Mouse (Mus musculus) forebrain, embryonic 10.5 days (tissue): ENCODE data around the gene Smarcd1. TPM values are rescaled to one million over a fixed set of nuclear protein-coding genes. Genes with fewer than 3 reads are reported as not detected.

ENCODE experiments used
- DNase-seq: peaks from one replicate; pipeline ENCODE4 v3.0.0-alpha.2; 2017; ENCODE audit warnings: low spot score; ENCODE audit errors: extremely low spot score
- H3K27ac ChIP-seq: fragments of 300-500 bp; sonication (generic); 2 replicates; pipeline ENCODE4 v1.5.1; 2016; ENCODE audit warnings: mild to moderate bottlenecking
- H3K27me3 ChIP-seq: fragments of 300-500 bp; sonication (generic); 2 replicates; pipeline ENCODE4 v1.6.1; 2016; ENCODE audit warnings: mild to moderate bottlenecking; ENCODE audit not compliant: poor library complexity, severe bottlenecking
- H3K36me3 ChIP-seq: fragments of 300-500 bp; sonication (generic); replicated peaks from 2 replicates; pipeline ENCODE4 v1.6.1; 2016; ENCODE audit warnings: mild to moderate bottlenecking, moderate library complexity
- H3K4me1 ChIP-seq: fragments of 300-500 bp; sonication (generic); 2 replicates; pipeline ENCODE4 v1.6.1; 2016
- H3K4me3 ChIP-seq: fragments of 300-500 bp; sonication (generic); 2 replicates; pipeline ENCODE4 v1.5.1; 2016; ENCODE audit warnings: mild to moderate bottlenecking, moderate library complexity
- H3K9me3 ChIP-seq: fragments of 300-500 bp; sonication (generic); 2 replicates; pipeline ENCODE4 v1.6.1; 2016; ENCODE audit warnings: mild to moderate bottlenecking, moderate library complexity
- WGBS: fragments of 180-500 bp; shearing (Covaris S2); methylation state at CpG from one replicate; pipeline ENCODE4 v1.1.7; 2016; 5-methylcytosine and 5-hydroxymethylcytosine counted together
- polyA plus RNA-seq: library from polyadenylated mRNA; unstranded; fragments of >200 nt; fragmentation: Nextera tagmentation; extraction: Ambion mirVana; gene quantifications from 2 replicates; pipeline ENCODE4 v1.2.1, GENCODE M21; 2016

Smarcd1 gene
- polyA plus RNA-seq, 1 experiment from 2014 or later = 91.5 TPM

- peaks cover 7% of the 10 kb centered on the region for H3K4me1 ChIP-seq
- H3K4me3 ChIP-seq = no peak overlapping the region
- no peak overlapping the region for H3K27ac ChIP-seq
- peaks cover 7% of the 10 kb centered on the region for H3K9me3 ChIP-seq
- H3K36me3 ChIP-seq = peaks cover 86% of the 10 kb centered on the region
- 98% methylated on average over 2 of the region's 2 CpGs for WGBS
- DNase-seq = no peak
- H3K27me3 ChIP-seq = no peaks in the 10 kb centered on the region
These were observed 29.2 kb downstream of the Smarcd1 start for GRCm38 (mm10) chr15:99731167-99731566.

DNA sequence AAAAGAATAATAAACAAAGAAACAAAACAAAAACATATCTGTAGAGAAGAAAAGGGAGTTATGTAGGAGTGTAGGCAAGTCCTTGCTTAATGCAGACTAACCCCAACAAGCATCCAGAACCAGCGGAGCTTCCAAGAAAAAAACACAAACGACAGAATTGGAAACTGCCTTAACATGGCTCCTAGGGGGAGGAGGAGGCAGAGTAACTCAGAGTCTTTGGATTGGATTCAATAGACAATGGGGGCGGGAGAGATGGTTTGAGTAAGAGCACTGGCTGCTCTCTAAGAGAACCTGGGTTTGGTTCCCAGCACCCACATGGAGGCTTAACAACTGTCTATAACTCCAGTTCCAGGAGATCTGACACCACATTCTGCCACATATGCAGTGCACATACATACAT is 29.7 kb downstream of the Smarcd1 start:
- DNase-seq = no peak
- H3K4me3 ChIP-seq = no peak overlapping the region
- H3K4me1 ChIP-seq = peaks cover 2% of the 10 kb centered on the region
- no peak overlapping the region for H3K27ac ChIP-seq
- H3K27me3 ChIP-seq = no peaks in the 10 kb centered on the region
- WGBS = 87% methylated on average over 3 of the region's 3 CpGs
- H3K36me3 ChIP-seq = peaks cover 91% of the 10 kb centered on the region
- H3K9me3 ChIP-seq = peaks cover 7% of the 10 kb centered on the region

- H3K27me3 ChIP-seq = no peaks in the 10 kb centered on the region
- no peak overlapping the region for H3K27ac ChIP-seq
- DNase-seq = no peak
- peaks cover 7% of the 10 kb centered on the region for H3K9me3 ChIP-seq
- no peaks in the 10 kb centered on the region for H3K4me1 ChIP-seq
- 98% methylated on average over 5 of the region's 5 CpGs for WGBS
- H3K4me3 ChIP-seq = no peak overlapping the region
- H3K36me3 ChIP-seq = peaks cover 97% of the 10 kb centered on the region
These were observed 31.3 kb downstream of the Smarcd1 start for GRCm38 (mm10) chr15:99733186-99733585.

GRCm38 (mm10) chr15:99735631-99736030 is 33.7 kb downstream of the Smarcd1 start:
- peaks cover 98% of the 10 kb centered on the region for H3K36me3 ChIP-seq
- DNase-seq = no peak
- 90% methylated on average over 2 of the region's 2 CpGs for WGBS

GRCm38 (mm10) chr15:99736675-99737074 is 34.7 kb downstream of the Smarcd1 start:
- no peak overlapping the region for H3K4me3 ChIP-seq
- no peaks in the 10 kb centered on the region for H3K9me3 ChIP-seq
- DNase-seq = no peak
- H3K27me3 ChIP-seq = no peaks in the 10 kb centered on the region
- 91% methylated on average over 11 of the region's 11 CpGs for WGBS
- H3K36me3 ChIP-seq = peaks cover 100% of the 10 kb centered on the region
- no peak overlapping the region for H3K27ac ChIP-seq
- H3K4me1 ChIP-seq = no peaks in the 10 kb centered on the region

More at GRCm38 (mm10) chr15:99735631-99736030, 33.7 kb downstream of the Smarcd1 start:
- Histone ChIP-seq H3K27me3 (no peaks in the 10 kb centered on the region), H3K4me3 (no peak overlapping the region), H3K27ac (no peak overlapping the region), H3K9me3 (no peaks in the 10 kb centered on the region), H3K4me1 (no peaks in the 10 kb centered on the region)

DNA sequence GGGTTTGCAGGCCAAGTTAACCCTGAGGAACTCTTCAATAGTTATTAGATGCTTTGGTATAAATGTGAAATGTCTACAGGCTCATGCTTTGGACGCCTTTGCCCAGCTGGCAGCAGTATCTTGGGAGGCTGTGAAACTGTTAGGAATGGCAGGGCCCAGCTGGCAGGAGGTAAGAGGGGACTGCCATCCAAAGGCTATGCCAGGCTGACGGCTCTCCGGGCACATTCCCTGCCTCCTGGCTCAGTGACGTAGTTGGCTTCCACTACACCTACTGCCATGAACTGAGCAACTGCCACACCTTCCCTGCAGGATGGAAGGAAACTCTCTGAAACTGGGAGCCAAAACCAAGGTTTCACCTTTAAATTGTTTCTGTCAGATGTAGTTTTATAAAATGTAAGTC is 38.3 kb downstream of the Smarcd1 start:
- DNase-seq = no peak
- Histone ChIP-seq H3K27ac (no peak overlapping the region), H3K9me3 (no peaks in the 10 kb centered on the region), H3K27me3 (no peaks in the 10 kb centered on the region), H3K36me3 (peaks cover 98% of the 10 kb centered on the region), H3K4me1 (no peaks in the 10 kb centered on the region), H3K4me3 (no peak overlapping the region)
- WGBS = 98% methylated on average over 4 of the region's 4 CpGs

- no peaks in the 10 kb centered on the region for H3K27me3 ChIP-seq
- peaks cover 22% of the 10 kb centered on the region for H3K36me3 ChIP-seq
- no peak for DNase-seq
- WGBS = 87% methylated on average over 3 of the region's 3 CpGs
- H3K9me3 ChIP-seq = no peaks in the 10 kb centered on the region
- no peaks in the 10 kb centered on the region for H3K4me1 ChIP-seq
- no peak overlapping the region for H3K4me3 ChIP-seq
- no peak overlapping the region for H3K27ac ChIP-seq
These were observed 52.3 kb downstream of the Smarcd1 start for GRCm38 (mm10) chr15:99754204-99754603.

Other genes starting within 250 kb of the Smarcd1 start
- gene Nckap5l, start 244.4 kb upstream of the Smarcd1 start, polyA plus RNA-seq = 10.9 and 13.7 TPM in 2 replicates
- 19.6 and 20.5 TPM in 2 replicates for gene Bcdin3d, start 227.4 kb upstream of the Smarcd1 start, polyA plus RNA-seq
- 0.32 and 0.44 TPM in 2 replicates for gene Faim2, start 174.0 kb upstream of the Smarcd1 start, polyA plus RNA-seq
- not detected in 2 replicates for gene Aqp2, start 123.1 kb upstream of the Smarcd1 start, polyA plus RNA-seq
- gene Aqp5, start 111.3 kb upstream of the Smarcd1 start, polyA plus RNA-seq = not detected in 2 replicates
- gene Aqp6, start 100.7 kb upstream of the Smarcd1 start, polyA plus RNA-seq = not detected in 2 replicates
- gene Racgap1, start 50.5 kb upstream of the Smarcd1 start, polyA plus RNA-seq = 193 and 201 TPM in 2 replicates
- 2.2 and 2.4 TPM in 2 replicates for gene Asic1, start 31.8 kb upstream of the Smarcd1 start, polyA plus RNA-seq
- gene Gm17349, start 3.4 kb downstream of the Smarcd1 start, polyA plus RNA-seq = not detected in 2 replicates
- gene Gpd1, start 15.4 kb downstream of the Smarcd1 start, polyA plus RNA-seq = 0.38 and 0.54 TPM in 2 replicates
- gene Cox14, start 23.5 kb downstream of the Smarcd1 start, polyA plus RNA-seq = 140 and 146 TPM in 2 replicates
- 57.6 and 59.5 TPM in 2 replicates for gene Cers5, start 70.8 kb downstream of the Smarcd1 start, polyA plus RNA-seq
- gene Lima1, start 173.3 kb downstream of the Smarcd1 start, polyA plus RNA-seq = 39.6 and 43.4 TPM in 2 replicates